Mouse (Mus musculus): ENCODE data around the gene Olfr1275.

GRCm38 (mm10) chr2:111235186-111235585 lies at the start of gene Olfr1275:
- no peak for TF ChIP-seq CTCF (IDR thresholded peaks at IDR 0.05; ENCODE audit: low read depth, low read length)
- TF ChIP-seq POLR2A (IDR thresholded peaks at IDR 0.05; ENCODE audit: extremely low read depth, insufficient read depth, low read length): no peak

All from liver, adult 2 months (tissue).